Mouse (Mus musculus): Measurements from ENCODE around the gene Stum.

DNA sequence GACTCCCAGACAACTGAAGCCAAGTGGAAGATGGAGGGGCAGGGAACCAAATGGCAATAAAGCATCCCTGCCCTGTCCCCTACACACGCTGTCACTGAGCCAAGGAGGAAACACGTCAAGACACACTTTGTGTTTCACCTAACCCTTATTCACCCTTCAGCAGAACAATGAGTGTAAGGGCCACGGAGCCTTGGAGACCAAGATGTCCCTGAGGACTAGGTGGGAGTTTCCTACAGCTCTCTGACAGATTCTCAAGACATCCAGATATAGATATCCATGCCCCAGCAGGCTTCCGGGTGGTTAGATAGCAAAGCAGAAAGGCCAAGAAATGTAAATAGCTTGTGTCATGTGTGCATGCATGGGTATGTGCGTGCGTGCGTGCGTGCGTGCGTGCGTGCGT, 89.4 kb downstream of the Stum start:
- no peak for TF ChIP-seq POLR2A (IDR thresholded peaks at IDR 0.05; ENCODE audit: borderline replicate concordance, extremely low read depth, low read depth, low read length)
- TF ChIP-seq CTCF (IDR thresholded peaks at IDR 0.05; ENCODE audit: insufficient read depth, low read length): no peak
